Mouse (Mus musculus) forebrain, embryonic 16.5 days (tissue): ENCODE data around the gene Surf1. TPM values are rescaled to one million over a fixed set of nuclear protein-coding genes. Genes with fewer than 3 reads are reported as not detected.

Experiments
- ATAC-seq: fragments of 200-750 bp; cut with Nextera tagmentation; 2 replicates; pipeline ENCODE4 v1.8.0; 2017; ENCODE audit warnings: mild to moderate bottlenecking, moderate library complexity
- H3K27ac ChIP-seq: fragments of 300-500 bp; sonication (generic); 2 replicates; pipeline ENCODE4 v1.5.1; 2014; ENCODE audit warnings: low read length, control low read depth
- H3K27me3 ChIP-seq: fragments of 300-500 bp; sonication (generic); replicated peaks from 2 replicates; pipeline ENCODE4 v1.6.1; 2014; ENCODE audit warnings: low read length; ENCODE audit not compliant: control insufficient read depth, insufficient read depth
- H3K36me3 ChIP-seq: fragments of 300-500 bp; sonication (generic); 2 replicates; pipeline ENCODE4 v1.6.1; 2014; ENCODE audit not compliant: control insufficient read depth, insufficient read depth
- H3K4me1 ChIP-seq: fragments of 300-500 bp; sonication (generic); replicated peaks from 2 replicates; pipeline ENCODE4 v1.6.1; 2014; ENCODE audit warnings: low read length; ENCODE audit not compliant: control insufficient read depth, insufficient read depth
- H3K4me2 ChIP-seq: fragments of 300-500 bp; sonication (generic); 2 replicates; pipeline ENCODE4 v1.6.1; 2014; ENCODE audit warnings: mild to moderate bottlenecking, low read length, control low read depth
- H3K4me3 ChIP-seq: fragments of 300-500 bp; sonication (generic); replicated peaks from 2 replicates; pipeline ENCODE4 v1.5.1; 2014; ENCODE audit warnings: mild to moderate bottlenecking, low read length, control low read depth
- H3K9ac ChIP-seq: fragments of 300-500 bp; sonication (generic); replicated peaks from 2 replicates; pipeline ENCODE4 v1.6.1; 2014; ENCODE audit warnings: low read depth, low read length, control low read depth
- H3K9me3 ChIP-seq: fragments of 300-500 bp; sonication (generic); 2 replicates; pipeline ENCODE4 v1.6.1; 2016; ENCODE audit warnings: low read length; ENCODE audit not compliant: control insufficient read depth
- WGBS: fragments of 180-500 bp; shearing (Covaris S2); extraction: QIAGEN DNeasy Blood & Tissue Kit; methylation state at CpG from one replicate; pipeline ENCODE4 v1.1.7; 2014; 5-methylcytosine and 5-hydroxymethylcytosine counted together
- polyA plus RNA-seq: library from polyadenylated mRNA; unstranded; fragments of >200 nt; fragmentation: Nextera tagmentation; extraction: Ambion mirVana; gene quantifications from 2 replicates; pipeline ENCODE4 v1.2.1, GENCODE M21; 2015

Surf1 gene
- polyA plus RNA-seq, 1 experiment from 2014 or later = 82.1 TPM

- no peak for ATAC-seq
- H3K9ac ChIP-seq = no peak within 1 kb of the TSS
- no peak within 1 kb of the TSS for H3K4me2 ChIP-seq
- no peak within 1 kb of the TSS for H3K27ac ChIP-seq
- WGBS = 64% methylated on average over 3 of the region's 3 CpGs
- H3K4me1 ChIP-seq = no peaks in the 10 kb centered on the region
- H3K4me3 ChIP-seq = no peak within 1 kb of the TSS
- no peaks in the 10 kb centered on the region for H3K27me3 ChIP-seq
- no peaks in the 10 kb centered on the region for H3K36me3 ChIP-seq
- no peaks in the 10 kb centered on the region for H3K9me3 ChIP-seq
Observed at GRCm38 (mm10) chr2:26864879-26865278, 51.5 kb downstream of the Surf1 start, which contains the start of gene Abo. Abo (minus strand) TSS chr2:26864979.

Other genes starting within 250 kb of the Surf1 start
- gene Lcn4, start 245.2 kb downstream of the Surf1 start, polyA plus RNA-seq = not detected in 2 replicates
- not detected in 2 replicates for gene Abo, start 51.6 kb downstream of the Surf1 start, polyA plus RNA-seq
- gene Surf6, start 13.7 kb downstream of the Surf1 start, polyA plus RNA-seq = 29.1 and 32.1 TPM in 2 replicates
- gene Med22, start 5.9 kb downstream of the Surf1 start, polyA plus RNA-seq = 177 and 180 TPM in 2 replicates
- 494 and 501 TPM in 2 replicates for gene Rpl7a, start 5.8 kb downstream of the Surf1 start, polyA plus RNA-seq
- gene Surf2, start 163 bp downstream of the Surf1 start, polyA plus RNA-seq = 59.7 and 62.0 TPM in 2 replicates
- 110 and 112 TPM in 2 replicates for gene Surf4, start 17.4 kb upstream of the Surf1 start, polyA plus RNA-seq
- 0.36 TPM in 1 of 2 replicates, not detected in the other for gene Stkld1, start 17.5 kb upstream of the Surf1 start, polyA plus RNA-seq
- gene Rexo4, start 47.9 kb upstream of the Surf1 start, polyA plus RNA-seq = 39.5 and 40.2 TPM in 2 replicates
- 0.38 TPM in 1 of 2 replicates, not detected in the other for gene Adamts13, start 56.9 kb upstream of the Surf1 start, polyA plus RNA-seq
- gene Cacfd1, start 93.4 kb upstream of the Surf1 start, polyA plus RNA-seq = 109 and 125 TPM in 2 replicates
- gene Slc2a6, start 111.5 kb upstream of the Surf1 start, polyA plus RNA-seq = 6.1 and 7.1 TPM in 2 replicates
- gene Mymk, start 155.6 kb upstream of the Surf1 start, polyA plus RNA-seq = not detected in 2 replicates
- gene Adamtsl2, start 162.8 kb upstream of the Surf1 start, polyA plus RNA-seq = 11.6 and 14.2 TPM in 2 replicates
- gene Fam163b, start 226.0 kb upstream of the Surf1 start, polyA plus RNA-seq = 5.0 and 7.1 TPM in 2 replicates
- gene Dbh, start 248.7 kb upstream of the Surf1 start, polyA plus RNA-seq = not detected in 2 replicates